Mouse (Mus musculus): Measurements from ENCODE around the gene Gm21992. TPM values are rescaled to one million over a fixed set of nuclear protein-coding genes. Genes with fewer than 3 reads are reported as not detected.
A peak's percentile ranks its signal among the peaks of the same experiment; 100 is the strongest.

Gene Gm21992
- polyA plus RNA-seq, 1 experiment from 2014 or later = 35.8 TPM

GRCm38 (mm10) chr19:4697721-4698120 is 113.7 kb downstream of the Gm21992 start:
- no peak overlapping the region for H3K27ac ChIP-seq (ENCODE audit: low read length)
- H3K4me2 ChIP-seq (replicated peaks; ENCODE audit: low read depth, low read length) = peak overlapping the region; percentile 65
- H3K4me1 ChIP-seq (ENCODE audit: control insufficient read depth, insufficient read depth, low read length) = no peaks in the 10 kb centered on the region; the same call in 1 of the 2 replicates
- 73% methylated on average over 9 of the region's 9 CpGs for WGBS
- ATAC-seq (ENCODE audit: insufficient number of reproducible peaks, insufficient read depth, low FRiP score, low read depth) = no peak
- peak overlapping the region; percentile 46; the same call in 1 of the 2 replicates for H3K4me3 ChIP-seq (ENCODE audit: low read depth, low read length)
- H3K9ac ChIP-seq (replicated peaks; ENCODE audit: low read depth, low read length) = peak overlapping the region; percentile 18; the same call in 1 of the 2 replicates
- H3K27me3 ChIP-seq (ENCODE audit: control insufficient read depth, insufficient read depth, low read length) = 0 out of 2 replicates have a peak, but pooled peaks cover 13% of the 10 kb centered on the region
- no peaks in the 10 kb centered on the region for H3K36me3 ChIP-seq (ENCODE audit: control insufficient read depth, insufficient read depth, low read length)
- H3K9me3 ChIP-seq (ENCODE audit: control insufficient read depth, low read depth, low read length) = no peaks in the 10 kb centered on the region

DNA sequence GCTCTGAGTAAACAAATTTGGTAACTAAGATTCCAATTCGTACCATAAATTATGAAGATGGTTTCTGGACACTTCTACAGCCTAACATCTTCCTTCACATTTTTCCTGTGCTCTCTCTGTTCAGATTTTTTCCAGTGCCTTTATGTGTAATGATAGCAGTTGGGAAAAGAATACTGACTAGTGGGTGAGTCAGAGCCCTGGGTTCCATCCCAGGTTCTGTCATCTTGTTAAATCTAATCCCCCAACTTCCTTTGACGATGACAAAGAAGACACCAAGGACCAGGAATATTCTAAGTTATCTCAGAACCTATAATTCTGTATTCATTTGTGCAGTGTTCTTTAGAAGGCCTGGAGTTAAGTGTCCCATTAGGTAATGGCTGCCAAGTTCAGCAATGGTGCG is 114.3 kb downstream of the Gm21992 start:
- 87% methylated on average over 3 of the region's 3 CpGs for WGBS
- Histone ChIP-seq H3K27me3 (ENCODE audit: control insufficient read depth, insufficient read depth, low read length) (0 out of 2 replicates have a peak, but pooled peaks cover 13% of the 10 kb centered on the region), H3K9ac (replicated peaks; ENCODE audit: low read depth, low read length) (no peak overlapping the region)

DNA sequence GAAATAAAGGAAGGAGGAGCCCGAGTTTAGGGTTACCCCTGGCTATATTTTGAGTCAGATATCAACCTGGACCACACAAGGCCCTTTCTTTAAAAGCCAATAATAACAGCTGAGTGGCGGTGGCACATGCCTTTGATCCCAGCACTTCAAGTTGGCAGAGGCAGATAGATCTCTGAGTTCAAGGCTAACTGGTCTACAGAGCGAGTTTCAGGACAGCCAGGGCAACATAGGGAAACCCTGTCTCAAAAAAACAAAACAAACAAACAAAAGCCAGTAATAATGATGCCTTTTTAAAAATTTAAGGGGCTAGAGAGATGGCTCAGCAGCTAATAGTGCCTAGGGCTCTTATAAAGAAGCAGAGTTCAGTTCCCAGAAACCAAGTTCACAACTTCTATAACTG is 117.1 kb downstream of the Gm21992 start:
- Histone ChIP-seq H3K27me3 (ENCODE audit: control insufficient read depth, insufficient read depth, low read length) (0 out of 2 replicates have a peak, but pooled peaks cover 8% of the 10 kb centered on the region), H3K27ac (ENCODE audit: low read length) (no peak overlapping the region), H3K9me3 (ENCODE audit: control insufficient read depth, low read depth, low read length) (no peaks in the 10 kb centered on the region), H3K4me3 (ENCODE audit: low read depth, low read length) (no peak overlapping the region), H3K4me2 (replicated peaks; ENCODE audit: low read depth, low read length) (no peak overlapping the region), H3K4me1 (ENCODE audit: control insufficient read depth, insufficient read depth, low read length) (no peaks in the 10 kb centered on the region; the same call in 1 of the 2 replicates), H3K9ac (replicated peaks; ENCODE audit: low read depth, low read length) (no peak overlapping the region), H3K36me3 (ENCODE audit: control insufficient read depth, insufficient read depth, low read length) (no peaks in the 10 kb centered on the region)
- 59% methylated on average over 3 of the region's 3 CpGs for WGBS
- ATAC-seq (ENCODE audit: insufficient number of reproducible peaks, insufficient read depth, low FRiP score, low read depth) = no peak

More for the DNA sequence above, 114.3 kb downstream of the Gm21992 start:
- Histone ChIP-seq H3K9me3 (ENCODE audit: control insufficient read depth, low read depth, low read length) (no peaks in the 10 kb centered on the region), H3K27ac (ENCODE audit: low read length) (no peak overlapping the region), H3K4me3 (ENCODE audit: low read depth, low read length) (no peak overlapping the region), H3K36me3 (ENCODE audit: control insufficient read depth, insufficient read depth, low read length) (no peaks in the 10 kb centered on the region), H3K4me2 (replicated peaks; ENCODE audit: low read depth, low read length) (no peak overlapping the region), H3K4me1 (ENCODE audit: control insufficient read depth, insufficient read depth, low read length) (no peaks in the 10 kb centered on the region; the same call in 1 of the 2 replicates)
- ATAC-seq (ENCODE audit: insufficient number of reproducible peaks, insufficient read depth, low FRiP score, low read depth) = no peak

Other genes starting within 250 kb of the Gm21992 start
- gene Lrfn4, start 195.9 kb downstream of the Gm21992 start, polyA plus RNA-seq (2014; fragmentation: Nextera tagmentation; extraction: Ambion mirVana) = 8.3 and 11.3 TPM in 2 replicates
- 62.2 and 69.6 TPM in 2 replicates for gene Rce1, start 186.0 kb downstream of the Gm21992 start, polyA plus RNA-seq (2014; fragmentation: Nextera tagmentation; extraction: Ambion mirVana)
- 3.0 and 6.4 TPM in 2 replicates for gene Gm960, start 112.9 kb downstream of the Gm21992 start, polyA plus RNA-seq (2014; fragmentation: Nextera tagmentation; extraction: Ambion mirVana)
- gene Sptbn2, start 100.4 kb downstream of the Gm21992 start, polyA plus RNA-seq (2014; fragmentation: Nextera tagmentation; extraction: Ambion mirVana) = 3.7 and 3.9 TPM in 2 replicates
- gene Rbm4b, start 55.1 kb downstream of the Gm21992 start, polyA plus RNA-seq (2014; fragmentation: Nextera tagmentation; extraction: Ambion mirVana) = 72.2 and 79.1 TPM in 2 replicates
- gene Rbm4, start 17.7 kb downstream of the Gm21992 start, polyA plus RNA-seq (2014; fragmentation: Nextera tagmentation; extraction: Ambion mirVana) = 58.0 and 60.7 TPM in 2 replicates
- 75.9 and 77.7 TPM in 2 replicates for gene Rbm14, start within 50 bp of the Gm21992 start, polyA plus RNA-seq (2014; fragmentation: Nextera tagmentation; extraction: Ambion mirVana)
- 55.4 and 55.8 TPM in 2 replicates for gene Ccs, start 27.7 kb upstream of the Gm21992 start, polyA plus RNA-seq (2014; fragmentation: Nextera tagmentation; extraction: Ambion mirVana)
- 0.07 TPM in 1 of 2 replicates, not detected in the other for gene Ccdc87, start 27.8 kb upstream of the Gm21992 start, polyA plus RNA-seq (2014; fragmentation: Nextera tagmentation; extraction: Ambion mirVana)
- gene Ctsf, start 43.5 kb upstream of the Gm21992 start, polyA plus RNA-seq (2014; fragmentation: Nextera tagmentation; extraction: Ambion mirVana) = 22.7 and 30.0 TPM in 2 replicates
- 1.8 and 2.1 TPM in 2 replicates for gene Actn3, start 66.3 kb upstream of the Gm21992 start, polyA plus RNA-seq (2014; fragmentation: Nextera tagmentation; extraction: Ambion mirVana)
- 9.9 and 10.2 TPM in 2 replicates for gene Zdhhc24, start 67.1 kb upstream of the Gm21992 start, polyA plus RNA-seq (2014; fragmentation: Nextera tagmentation; extraction: Ambion mirVana)
- gene Bbs1, start 95.0 kb upstream of the Gm21992 start, polyA plus RNA-seq (2014; fragmentation: Nextera tagmentation; extraction: Ambion mirVana) = 4.0 and 6.4 TPM in 2 replicates
- 90.1 and 93.8 TPM in 2 replicates for gene Dpp3, start 116.7 kb upstream of the Gm21992 start, polyA plus RNA-seq (2014; fragmentation: Nextera tagmentation; extraction: Ambion mirVana)
- 1.5 and 1.6 TPM in 2 replicates for gene Peli3, start 131.5 kb upstream of the Gm21992 start, polyA plus RNA-seq (2014; fragmentation: Nextera tagmentation; extraction: Ambion mirVana)
- gene Mrpl11, start 150.5 kb upstream of the Gm21992 start, polyA plus RNA-seq (2014; fragmentation: Nextera tagmentation; extraction: Ambion mirVana) = 107 and 115 TPM in 2 replicates
- gene Npas4, start 178.7 kb upstream of the Gm21992 start, polyA plus RNA-seq (2014; fragmentation: Nextera tagmentation; extraction: Ambion mirVana) = 0.26 and 0.50 TPM in 2 replicates
- gene Slc29a2, start 212.2 kb upstream of the Gm21992 start, polyA plus RNA-seq (2014; fragmentation: Nextera tagmentation; extraction: Ambion mirVana) = 3.5 and 4.7 TPM in 2 replicates
- 40.5 and 45.4 TPM in 2 replicates for gene B4gat1, start 227.2 kb upstream of the Gm21992 start, polyA plus RNA-seq (2014; fragmentation: Nextera tagmentation; extraction: Ambion mirVana)
- gene AC124502.3, start 227.3 kb upstream of the Gm21992 start, polyA plus RNA-seq (2014; fragmentation: Nextera tagmentation; extraction: Ambion mirVana) = 0.55 and 1.8 TPM in 2 replicates
- 43.4 and 45.3 TPM in 2 replicates for gene Brms1, start 229.7 kb upstream of the Gm21992 start, polyA plus RNA-seq (2014; fragmentation: Nextera tagmentation; extraction: Ambion mirVana)
- gene Rin1, start 238.9 kb upstream of the Gm21992 start, polyA plus RNA-seq (2014; fragmentation: Nextera tagmentation; extraction: Ambion mirVana) = 2.4 and 3.3 TPM in 2 replicates